Mouse (Mus musculus) megakaryocyte-erythroid progenitor cell, adult 5-6 weeks (primary cell): ENCODE data around the gene Ccl22. TPM values are rescaled to one million over a fixed set of nuclear protein-coding genes. Genes with fewer than 3 reads are reported as not detected.

Experiments
- total RNA-seq, 2 experiments: library from RNA; stranded (forward) in 1 of 2; stranded (reverse) in 1 of 2; fragments of 200-1000, 215-1000 nt in 1 of 2; fragments of >200 nt in 1 of 2; fragmentation: Nextera tagmentation in 1 of 2; gene quantifications; 2 replicates each; pipeline ENCODE4 v1.2.3; 2014 to 2017

Ccl22 gene
- total RNA-seq, 2 experiments from 2014 or later, result not detected

Other genes starting within 250 kb of the Ccl22 start
- 111 and 116 TPM in 2 replicates for gene Cpne2, start 212.6 kb upstream of the Ccl22 start, total RNA-seq (2014; fragmentation: Nextera tagmentation)
- 78.7 and 81.7 TPM in 2 replicates for gene Cpne2, start 212.6 kb upstream of the Ccl22 start, total RNA-seq (2017)
- 32.6 and 43.4 TPM in 2 replicates for gene Rspry1, start 143.7 kb upstream of the Ccl22 start, total RNA-seq (2014; fragmentation: Nextera tagmentation)
- 43.9 and 51.2 TPM in 2 replicates for gene Rspry1, start 143.7 kb upstream of the Ccl22 start, total RNA-seq (2017)
- 52.0 and 60.3 TPM in 2 replicates for gene Fam192a, start 143.6 kb upstream of the Ccl22 start, total RNA-seq (2014; fragmentation: Nextera tagmentation)
- gene Fam192a, start 143.6 kb upstream of the Ccl22 start, total RNA-seq (2017), result 89.9 and 154 TPM in 2 replicates
- gene Arl2bp, start 79.0 kb upstream of the Ccl22 start, total RNA-seq (2014; fragmentation: Nextera tagmentation), result 51.1 and 64.0 TPM in 2 replicates
- gene Arl2bp, start 79.0 kb upstream of the Ccl22 start, total RNA-seq (2017), result 124 and 152 TPM in 2 replicates
- gene Pllp, start 49.3 kb upstream of the Ccl22 start, total RNA-seq (2014; fragmentation: Nextera tagmentation), result not detected in 2 replicates
- not detected in 2 replicates for gene Pllp, start 49.3 kb upstream of the Ccl22 start, total RNA-seq (2017)
- 0.35 TPM in 1 of 2 replicates, not detected in the other for gene Cx3cl1, start 26.4 kb downstream of the Ccl22 start, total RNA-seq (2014; fragmentation: Nextera tagmentation)
- gene Cx3cl1, start 26.4 kb downstream of the Ccl22 start, total RNA-seq (2017), result not detected in 2 replicates
- 1.6 and 2.0 TPM in 2 replicates for gene Ccl17, start 64.9 kb downstream of the Ccl22 start, total RNA-seq (2014; fragmentation: Nextera tagmentation)
- 5.6 and 6.0 TPM in 2 replicates for gene Ccl17, start 64.9 kb downstream of the Ccl22 start, total RNA-seq (2017)
- gene Coq9, start 92.7 kb downstream of the Ccl22 start, total RNA-seq (2014; fragmentation: Nextera tagmentation), result 64.1 and 92.7 TPM in 2 replicates
- 46.0 and 49.4 TPM in 2 replicates for gene Coq9, start 92.7 kb downstream of the Ccl22 start, total RNA-seq (2017)
- gene Ciapin1, start 92.8 kb downstream of the Ccl22 start, total RNA-seq (2014; fragmentation: Nextera tagmentation), result 52.3 and 71.1 TPM in 2 replicates
- gene Ciapin1, start 92.8 kb downstream of the Ccl22 start, total RNA-seq (2017), result 31.6 and 38.2 TPM in 2 replicates
- gene Polr2c, start 111.9 kb downstream of the Ccl22 start, total RNA-seq (2014; fragmentation: Nextera tagmentation), result 62.4 and 91.6 TPM in 2 replicates
- gene Polr2c, start 111.9 kb downstream of the Ccl22 start, total RNA-seq (2017), result 49.2 and 93.1 TPM in 2 replicates
- gene Dok4, start 130.7 kb downstream of the Ccl22 start, total RNA-seq (2014; fragmentation: Nextera tagmentation), result 1.2 TPM in 1 of 2 replicates, not detected in the other
- gene Dok4, start 130.7 kb downstream of the Ccl22 start, total RNA-seq (2017), result 1.6 TPM in 1 of 2 replicates, not detected in the other
- gene Ccdc102a, start 172.5 kb downstream of the Ccl22 start, total RNA-seq (2014; fragmentation: Nextera tagmentation), result not detected in 2 replicates
- 0.85 and 1.1 TPM in 2 replicates for gene Ccdc102a, start 172.5 kb downstream of the Ccl22 start, total RNA-seq (2017)
- 0.69 and 1.4 TPM in 2 replicates for gene Adgrg5, start 178.1 kb downstream of the Ccl22 start, total RNA-seq (2014; fragmentation: Nextera tagmentation)
- gene Adgrg5, start 178.1 kb downstream of the Ccl22 start, total RNA-seq (2017), result 0.30 and 1.8 TPM in 2 replicates
- 150 and 156 TPM in 2 replicates for gene Adgrg1, start 229.2 kb downstream of the Ccl22 start, total RNA-seq (2014; fragmentation: Nextera tagmentation)
- 85.4 and 123 TPM in 2 replicates for gene Adgrg1, start 229.2 kb downstream of the Ccl22 start, total RNA-seq (2017)